Comparison of ENCODE assay signal across 8 mouse cellular contexts in the genomic region with DNA sequence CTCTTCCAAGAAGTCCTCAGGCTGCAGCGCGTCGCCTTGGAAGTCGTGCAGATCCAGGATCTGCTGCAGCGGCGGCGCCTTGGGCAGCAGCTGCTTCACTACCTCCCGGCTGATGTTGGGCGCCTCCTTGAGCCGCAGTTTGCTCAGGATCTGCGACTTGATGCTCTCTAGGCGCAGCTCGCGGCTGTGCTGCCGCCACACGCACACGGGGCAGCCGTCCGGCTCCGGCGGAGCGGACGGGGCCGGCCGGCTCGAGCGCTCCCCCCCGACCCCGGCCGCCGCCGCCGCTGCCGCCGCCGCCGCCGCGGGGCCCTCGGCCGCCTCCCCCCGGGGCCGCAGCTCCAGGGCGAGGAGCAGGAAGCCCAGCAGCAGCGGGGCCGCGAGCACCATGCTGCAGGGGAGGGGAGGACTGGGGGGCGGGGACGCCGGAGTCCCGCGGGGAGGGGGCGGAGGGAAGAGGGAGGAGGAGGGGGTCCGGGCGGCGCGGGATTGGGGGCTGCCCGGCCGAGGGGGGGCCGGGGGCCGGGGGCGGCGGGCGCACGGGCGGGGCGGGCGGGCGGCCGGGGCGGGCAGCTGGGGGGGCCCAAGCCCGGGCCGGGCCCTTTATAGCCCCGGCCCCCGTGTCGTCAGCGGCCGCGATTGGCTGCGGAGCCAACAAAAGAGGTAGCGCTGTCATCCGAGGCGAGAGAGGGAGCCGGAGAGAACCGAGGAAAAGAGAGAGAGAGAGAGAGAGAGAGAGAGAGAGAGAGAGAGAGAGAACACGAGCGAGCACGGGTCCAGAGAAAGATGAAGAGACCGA. TPM values are rescaled to one million over a fixed set of nuclear protein-coding genes. Genes with fewer than 3 reads are reported as not detected.
A peak's percentile ranks its signal among the peaks of the same experiment; 100 is the strongest.
DNase-seq lines count a peak whose midpoint lies in the region; ATAC-seq and TF ChIP-seq lines count a peak whose summit lies in the region.

A gene (minus strand): TSS at position 423 of the 799 bp plus-strand sequence.

- H3K27ac ChIP-seq in kidney, embryonic 15.5 days, result peak within 1 kb of the TSS; percentile 95
- peak within 1 kb of the TSS; percentile 56; the same call in 1 of the 2 replicates for H3K27ac ChIP-seq in liver, embryonic 12.5 days

- H3K79me2 ChIP-seq in myocyte (ENCODE audit: control insufficient read depth, insufficient read depth), result peaks cover 4% of the 10 kb centered on the region

- no peaks in the 10 kb centered on the region for H3K9me3 ChIP-seq in kidney, embryonic 15.5 days (replicated peaks)
- H3K9me3 ChIP-seq in liver, embryonic 12.5 days (replicated peaks), result no peaks in the 10 kb centered on the region

- peak within 1 kb of the TSS; percentile 90 for H3K4me2 ChIP-seq in kidney, embryonic 15.5 days
- H3K4me2 ChIP-seq in liver, embryonic 12.5 days, result peak within 1 kb of the TSS; percentile 80
- peak within 1 kb of the TSS; percentile 96 for H3K4me2 ChIP-seq in myocyte (ENCODE audit: low read depth)

- 0% methylated on average over 39 of the region's 89 CpGs for whole genome bisulfite sequencing in kidney, embryonic 15.5 days
- under 1% methylated on average over 60 of the region's 89 CpGs for WGBS in liver, embryonic 12.5 days (ENCODE audit: insufficient replicate concordance)

- H3K4me1 ChIP-seq in kidney, embryonic 15.5 days, result peaks cover 54% of the 10 kb centered on the region
- peaks cover 37% of the 10 kb centered on the region for H3K4me1 ChIP-seq in liver, embryonic 12.5 days

- peak within 1 kb of the TSS; percentile 90 for H3K9ac ChIP-seq in kidney, embryonic 15.5 days
- H3K9ac ChIP-seq in liver, embryonic 12.5 days, result peak within 1 kb of the TSS; percentile 60

- H3K27me3 ChIP-seq in kidney, embryonic 15.5 days, result peaks cover 28% of the 10 kb centered on the region
- H3K27me3 ChIP-seq in liver, embryonic 12.5 days (replicated peaks), result peaks cover 89% of the 10 kb centered on the region
- H3K27me3 ChIP-seq in myocyte (ENCODE audit: control insufficient read depth, insufficient read depth, insufficient read length), result no peaks in the 10 kb centered on the region

- peak within 1 kb of the TSS; percentile 56 for H3ac ChIP-seq in myocyte (ENCODE audit: control insufficient read depth, insufficient read length)

- peak; percentile 25; the same call in 1 of the 2 replicates for ATAC-seq in granulocyte monocyte progenitor cell, adult 5-6 weeks (replicated peaks; ENCODE audit: poor library complexity, severe bottlenecking)
- ATAC-seq in kidney, embryonic 15.5 days (replicated peaks; ENCODE audit: low FRiP score), result peak; percentile 80
- ATAC-seq in liver, embryonic 12.5 days, result 0 out of 2 replicates have a peak, but pooled peaks have one; percentile 7

- peaks cover 15% of the 10 kb centered on the region for H3K36me3 ChIP-seq in kidney, embryonic 15.5 days
- no peaks in the 10 kb centered on the region for H3K36me3 ChIP-seq in liver, embryonic 12.5 days
- H3K36me3 ChIP-seq in myocyte (ENCODE audit: control insufficient read depth, insufficient read depth), result no peaks in the 10 kb centered on the region

- peak; percentile 39 for TF ChIP-seq POLR2A in myocyte (IDR thresholded peaks at IDR 0.05; ENCODE audit: insufficient read length, low read depth)

- peak within 1 kb of the TSS; percentile 81 for H3K4me3 ChIP-seq in kidney, embryonic 15.5 days (replicated peaks)
- H3K4me3 ChIP-seq in liver, embryonic 12.5 days, result peak within 1 kb of the TSS; percentile 62
- peak within 1 kb of the TSS; percentile 40 for H3K4me3 ChIP-seq in myocyte

- DNase-seq in right cerebral cortex, postnatal 10 days (ENCODE audit: low spot score in 2 of 2), result peak; percentile 83 to 86
- DNase-seq in right cerebral cortex, adult 2 months (ENCODE audit: low spot score in 2 of 2), result no peak
- DNase-seq in adrenal gland, postnatal 36 days, result peak; percentile 65 to 66
- DNase-seq in thymus, postnatal 4 days, result peak; percentile 81

TF ChIP-seq in myocyte, 11 proteins besides CTCF, POLR2A, EP300 and RAD21:
- TF ChIP-seq MYOD1 (IDR thresholded peaks at IDR 0.05; ENCODE audit: control insufficient read depth in 1 of 3, insufficient read length in 2 of 3, low read depth in 2 of 3) (peak in 2 of 3 experiments; percentile 18 to 68), MYOG (IDR thresholded peaks at IDR 0.05; ENCODE audit: control insufficient read depth in 1 of 3, insufficient read depth in 1 of 3, insufficient read length in 2 of 3, low read depth in 2 of 3) (peak in 2 of 3 experiments; percentile 44 to 72), MAX (IDR thresholded peaks at IDR 0.05; ENCODE audit: low read depth) (no peak)
TF ChIP-seq in myocyte: peak in this region for 2.

RNA-seq across cellular contexts. Expression of the gene that starts here (rescaled TPM):
- total RNA-seq in adrenal gland, postnatal 36 days (2021), result 1 to 10 TPM; 1.7 to 2.3 TPM
- 0.21 TPM in 1 of 2 replicates, not detected in the other for total RNA-seq in granulocyte monocyte progenitor cell, adult 5-6 weeks (2014; fragmentation: Nextera tagmentation)
- 0.15 TPM in 1 of 2 replicates, not detected in the other for total RNA-seq in granulocyte monocyte progenitor cell, adult 5-6 weeks (2017)
- polyA plus RNA-seq in kidney, embryonic 15.5 days (2015; fragmentation: Nextera tagmentation; extraction: Ambion mirVana), result 7.2 and 8.7 TPM in 2 replicates
- polyA plus RNA-seq in liver, embryonic 12.5 days (2016; fragmentation: Nextera tagmentation; extraction: Ambion mirVana), result 1.8 and 1.9 TPM in 2 replicates
- 17.9 TPM for polyA plus RNA-seq in myocyte (2012; fragmentation: generic; extraction: Trizol)

Comparison
In these comparisons a context has a peak if more than half of its experiments do, and no peak if none do; other contexts are left out.
1. DNase-seq: peak in right cerebral cortex, postnatal 10 days (2 of 2), adrenal gland, postnatal 36 days (2 of 2) and thymus, postnatal 4 days (single experiment); none in right cerebral cortex, adult 2 months (0 of 2).
2. Peak in ATAC-seq in granulocyte monocyte progenitor cell, adult 5-6 weeks; RNA of the gene not detected or under 1 TPM.
3. ATAC-seq: peak in every context shown above with its lines; median percentile 80 in kidney, embryonic 15.5 days; 25 in granulocyte monocyte progenitor cell, adult 5-6 weeks; 7 in liver, embryonic 12.5 days.
4. Peak in every context shown above with its lines, with median percentiles within 50 percentile points of each other: H3K4me2 ChIP-seq and H3K4me3 ChIP-seq.